Mouse (Mus musculus) ES-Bruce4 (cell line): ENCODE results near the gene Ccl19.
"Not testable (repeated sequence)": the region's sequence is repeated elsewhere in the genome, so short reads cannot be mapped to it uniquely, and the experiment has no call there.

Source experiments
- CTCF ChIP-seq: IDR thresholded peaks from one replicate; pipeline ENCODE4 v1.8.1; 2011; ENCODE audit warnings: low read depth, low read length
- EP300 ChIP-seq: IDR thresholded peaks from 2 replicates; pipeline ENCODE4 v1.6.1; 2011; ENCODE audit warnings: low read depth, low read length; ENCODE audit not compliant: insufficient read depth
- POLR2A ChIP-seq: IDR thresholded peaks from one replicate; pipeline ENCODE4 v1.8.1; 2011; ENCODE audit warnings: low read length; ENCODE audit not compliant: insufficient read depth

DNA sequence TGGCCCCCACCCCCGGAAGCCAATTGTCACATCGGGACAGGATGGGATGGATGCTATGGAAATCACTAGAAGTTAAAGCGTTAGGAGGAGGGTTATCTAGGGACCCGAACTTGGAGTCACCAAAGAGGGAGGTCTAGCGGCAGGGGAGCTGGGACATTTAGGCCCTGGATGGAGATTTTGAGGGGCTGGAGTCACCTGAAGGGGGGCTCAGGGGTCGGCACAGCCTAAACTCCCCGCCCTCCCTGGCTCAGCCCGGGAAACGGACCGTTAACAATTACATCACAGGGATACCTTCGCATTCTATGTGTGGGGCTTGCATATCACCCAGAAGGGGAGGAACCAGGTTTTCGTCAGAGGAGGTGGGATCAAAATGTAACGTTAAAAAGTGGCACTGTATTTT is 21.1 kb downstream of the Ccl19 start, which contains the start of gene 4930578G10Rik:
- TF ChIP-seq POLR2A, CTCF, EP300: not testable (repeated sequence)
